Mouse (Mus musculus) cerebellum, adult 2 months (tissue): ENCODE measurements around the gene Fbxw2. TPM values are rescaled to one million over a fixed set of nuclear protein-coding genes. Genes with fewer than 3 reads are reported as not detected.

Experiments
- DNase-seq, 2 experiments: peaks; one replicate each; pipeline ENCODE4 v3.0.0; 2021
- H3K27ac ChIP-seq: fragments of 200-500 bp; 2 replicates; pipeline ENCODE4 v1.5.1; 2012; ENCODE audit warnings: low read length, control low read depth, inconsistent platforms; ENCODE audit not compliant: insufficient read depth
- H3K27me3 ChIP-seq: fragments of 200-500 bp; 2 replicates; pipeline ENCODE4 v1.6.1; 2012; ENCODE audit warnings: inconsistent platforms, mild to moderate bottlenecking, low read length, moderate library complexity; ENCODE audit not compliant: control insufficient read depth, insufficient read depth
- H3K4me1 ChIP-seq: fragments of 200-500 bp; 2 replicates; pipeline ENCODE4 v1.6.1; 2011; ENCODE audit warnings: low read length; ENCODE audit not compliant: control insufficient read depth, insufficient read depth
- H3K4me3 ChIP-seq: fragments of 200-500 bp; replicated peaks from 2 replicates; pipeline ENCODE3; 2011; ENCODE audit warnings: mild to moderate bottlenecking, low read depth, low read length, control low read depth; ENCODE audit not compliant: insufficient read depth
- CTCF ChIP-seq: fragments of 200-500 bp; IDR thresholded peaks from 2 replicates; pipeline ENCODE4 v1.5.1; 2011; ENCODE audit warnings: low read depth, mild to moderate bottlenecking, control low read depth, low read length, moderate library complexity, borderline replicate concordance; ENCODE audit not compliant: insufficient read depth
- POLR2A ChIP-seq: fragments of 200-500 bp; IDR thresholded peaks from 2 replicates; pipeline ENCODE4 v1.6.1; 2011; ENCODE audit warnings: low read length, control low read depth, borderline replicate concordance; ENCODE audit not compliant: insufficient read depth
- WGBS: fragments of 180-500 bp; shearing (Covaris S2); methylation state at CpG from one replicate; pipeline ENCODE4 v1.1.7; 2018; 5-methylcytosine and 5-hydroxymethylcytosine counted together
- polyA plus RNA-seq: library from polyadenylated mRNA; depleted of rRNA; stranded (reverse); fragments of >200 nt; gene quantifications from 2 replicates; pipeline ENCODE4 v1.2.3, GENCODE M21; 2012; rRNA removed

Gene Fbxw2
- 71.4 and 77.5 TPM in 2 replicates for polyA plus RNA-seq

DNA sequence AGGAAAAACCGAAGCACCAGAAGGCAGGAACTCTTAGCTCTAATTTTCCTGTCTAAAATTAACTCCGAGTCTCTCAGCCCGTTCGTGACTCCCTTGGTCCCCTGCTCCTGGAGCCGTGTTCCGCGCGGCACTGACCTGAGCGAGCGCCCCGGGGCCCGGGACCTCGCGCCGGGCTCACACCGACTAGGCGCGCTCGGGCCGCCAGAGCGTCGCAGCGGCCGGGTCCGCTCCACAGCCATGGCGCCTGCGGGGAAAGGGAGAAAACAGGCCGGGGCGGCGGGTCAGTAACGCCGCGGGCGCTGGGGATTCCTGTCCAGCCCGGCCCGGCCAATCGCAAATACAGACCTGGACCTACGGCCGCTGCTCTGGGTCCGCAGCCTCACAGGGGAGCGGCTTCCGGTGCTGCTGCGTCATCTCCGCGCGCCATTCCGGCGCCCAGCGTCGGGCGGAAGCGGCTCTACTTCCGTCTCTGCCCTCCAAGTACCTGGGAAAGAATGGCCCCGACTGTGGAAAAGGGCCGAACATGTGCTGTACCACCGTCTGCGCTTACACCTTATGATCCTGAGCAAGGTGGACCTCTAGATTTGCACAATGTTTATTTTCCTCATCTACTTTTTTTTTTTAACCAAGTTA is at the start of gene Fbxw2:
Gene Fbxw2, minus strand, starts transcription at position 485 of the 633 bp plus-strand sequence.
- under 1% methylated on average over 56 of the region's 57 CpGs for WGBS
- TF ChIP-seq POLR2A (no peak; the same call in 1 of the 2 replicates), CTCF (no peak)
- H3K27me3 ChIP-seq, result no peaks in the 10 kb centered on the region
- peak within 1 kb of the TSS; percentile 81 for H3K27ac ChIP-seq
- peak; percentile 93 to 94 for DNase-seq
- H3K4me3 ChIP-seq, result peak within 1 kb of the TSS; percentile 61
- H3K4me1 ChIP-seq, result peaks cover 3% of the 10 kb centered on the region; the same call in 1 of the 2 replicates

DNA sequence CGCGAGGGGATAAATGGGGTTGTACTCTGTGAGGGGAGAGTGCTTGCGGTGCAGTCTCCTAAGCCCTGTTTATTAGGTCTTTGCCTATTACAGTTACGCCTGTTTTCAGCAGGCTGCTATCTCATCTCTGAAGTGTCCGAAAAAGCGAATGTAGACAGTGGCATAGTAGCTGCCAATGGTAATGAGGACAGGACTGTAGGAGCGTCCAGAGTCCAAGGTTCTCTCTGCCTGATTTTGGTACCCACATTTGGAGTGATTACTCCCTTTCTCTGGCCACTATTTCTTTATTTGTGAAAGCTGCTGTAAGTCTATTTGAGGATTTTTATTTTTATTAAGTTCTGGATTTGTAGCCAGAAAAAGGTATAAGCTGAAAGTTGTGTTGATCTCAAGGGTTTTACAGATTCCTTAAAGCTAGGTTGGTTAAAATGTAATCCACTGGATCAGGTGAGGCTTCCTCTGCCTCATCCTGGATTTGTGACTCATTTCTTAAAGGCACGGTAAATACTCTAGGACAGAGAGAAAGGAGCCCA is 48.8 kb upstream of the Fbxw2 start, which contains the start of gene Psmd5:
Gene Psmd5, minus strand, starts transcription at position 153 of the 530 bp plus-strand sequence.
- H3K4me3 ChIP-seq, result no peak within 1 kb of the TSS
- 26% methylated on average over 8 of the region's 8 CpGs for WGBS
- H3K4me1 ChIP-seq, result no peaks in the 10 kb centered on the region
- H3K27ac ChIP-seq, result no peak within 1 kb of the TSS
- H3K27me3 ChIP-seq, result no peaks in the 10 kb centered on the region; the same call in 1 of the 2 replicates
- no peak for TF ChIP-seq POLR2A
- no peak for TF ChIP-seq CTCF
- no peak for DNase-seq

DNA sequence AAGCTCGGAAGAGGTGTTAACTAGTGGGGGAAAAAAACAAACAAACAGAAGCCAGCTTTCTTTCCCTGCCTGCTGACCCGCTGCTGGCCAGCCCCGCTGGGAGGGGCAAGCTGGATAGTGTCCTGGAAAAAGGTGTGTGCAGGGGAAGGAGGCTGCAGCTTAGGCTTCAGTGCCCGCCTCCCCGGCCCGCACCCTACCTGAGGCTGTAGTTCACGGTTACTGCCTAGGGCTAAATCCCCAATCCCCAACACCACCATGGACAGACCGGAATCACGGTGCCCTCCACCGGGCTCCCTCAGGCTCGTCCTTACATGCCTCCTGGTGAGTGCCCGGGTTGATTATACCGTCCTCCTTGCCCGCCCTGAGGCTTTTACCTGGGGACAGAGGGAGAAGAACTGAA is 48.2 kb upstream of the Fbxw2 start, which contains the start of gene Cutal:
Gene Cutal, plus strand, starts transcription at position 126 of the 400 bp plus-strand sequence.
- H3K4me3 ChIP-seq, result no peak within 1 kb of the TSS
- H3K27ac ChIP-seq, result no peak within 1 kb of the TSS
- no peak for DNase-seq
- no peaks in the 10 kb centered on the region; the same call in 1 of the 2 replicates for H3K4me1 ChIP-seq
- TF ChIP-seq CTCF (no peak), POLR2A (no peak)
- no peaks in the 10 kb centered on the region; the same call in 1 of the 2 replicates for H3K27me3 ChIP-seq
- WGBS, result 8% methylated on average over 14 of the region's 14 CpGs

DNA sequence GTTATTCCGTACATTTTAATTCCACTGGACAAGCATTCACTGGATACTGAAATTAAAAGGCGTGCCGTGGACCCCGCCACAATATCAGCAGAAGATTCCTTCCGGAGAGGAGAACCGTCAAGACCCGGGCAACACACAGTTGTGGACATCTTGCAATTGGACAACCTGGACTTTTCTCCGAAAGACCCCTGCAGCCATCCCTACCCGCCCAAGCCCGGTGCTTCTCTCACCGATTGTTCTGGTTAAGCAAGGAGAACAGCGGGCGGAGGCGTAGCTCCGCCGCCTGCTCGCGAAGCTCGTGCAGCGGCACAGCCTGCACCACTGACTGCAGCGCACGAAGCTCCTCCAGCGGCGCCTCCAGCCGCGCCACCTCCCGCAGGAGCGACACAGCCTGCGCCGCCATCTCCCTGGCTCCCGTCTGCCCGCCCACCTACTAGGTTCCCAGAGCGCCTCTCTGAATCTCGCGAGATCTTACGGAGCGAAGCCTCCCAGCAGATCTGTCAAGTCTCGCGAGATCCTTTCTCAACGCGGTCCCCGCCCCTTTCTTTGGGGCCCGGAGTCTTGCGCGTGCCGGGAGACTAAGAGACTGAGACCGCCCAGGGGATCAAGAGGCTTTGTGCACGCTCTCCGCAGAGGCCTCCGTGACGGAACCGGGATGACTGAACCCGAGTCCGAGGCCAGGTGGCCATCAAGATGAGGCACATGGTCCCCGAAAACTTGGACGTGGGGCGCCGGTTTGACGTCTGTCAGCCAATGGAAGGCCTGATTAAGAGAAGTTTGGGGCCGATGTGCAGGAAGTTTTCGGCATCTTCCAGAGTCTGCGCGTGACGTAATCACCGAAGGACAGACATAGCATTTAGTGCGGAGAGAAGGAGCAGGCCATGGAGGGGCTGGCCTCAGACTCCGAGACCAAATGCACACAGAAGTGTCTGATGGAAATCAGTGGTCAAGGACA is 44.7 kb upstream of the Fbxw2 start:
- peak overlapping the region; percentile 84 for H3K4me3 ChIP-seq
- under 1% methylated on average over 67 of the region's 67 CpGs for WGBS
- peak; percentile 94 to 95 for DNase-seq
- H3K27ac ChIP-seq, result peak overlapping the region; percentile 74
- TF ChIP-seq POLR2A (peak; percentile 95), CTCF (no peak)
- H3K4me1 ChIP-seq, result no peaks in the 10 kb centered on the region; the same call in 1 of the 2 replicates
- H3K27me3 ChIP-seq, result no peaks in the 10 kb centered on the region

DNA sequence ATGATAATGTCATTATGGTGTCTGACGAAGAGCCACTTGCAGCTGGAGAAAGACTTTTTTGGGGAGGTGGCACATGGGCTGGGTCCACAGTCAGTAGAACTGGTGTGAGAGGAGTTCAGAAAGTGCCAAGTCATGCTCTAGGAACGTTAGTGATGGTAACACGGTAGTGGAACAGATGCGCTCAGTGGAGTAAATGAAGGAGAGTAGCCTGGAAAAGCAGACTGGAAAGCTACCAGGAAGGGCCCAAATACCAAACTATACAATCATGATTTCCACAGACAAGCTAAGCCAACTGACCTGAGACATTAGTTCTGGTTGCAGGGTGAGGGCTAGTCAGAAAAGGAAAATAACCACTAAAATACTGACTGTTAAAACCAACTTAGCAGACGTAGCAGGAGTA is 43.6 kb upstream of the Fbxw2 start:
- no peaks in the 10 kb centered on the region; the same call in 1 of the 2 replicates for H3K4me1 ChIP-seq
- TF ChIP-seq POLR2A, result no peak
- TF ChIP-seq CTCF, result no peak
- DNase-seq, result peak in 1 of 2 experiments; percentile 18
- no peaks in the 10 kb centered on the region for H3K27me3 ChIP-seq
- 22% methylated on average over 5 of the region's 5 CpGs for WGBS
- H3K4me3 ChIP-seq, result no peak overlapping the region
- H3K27ac ChIP-seq, result no peak overlapping the region

DNA sequence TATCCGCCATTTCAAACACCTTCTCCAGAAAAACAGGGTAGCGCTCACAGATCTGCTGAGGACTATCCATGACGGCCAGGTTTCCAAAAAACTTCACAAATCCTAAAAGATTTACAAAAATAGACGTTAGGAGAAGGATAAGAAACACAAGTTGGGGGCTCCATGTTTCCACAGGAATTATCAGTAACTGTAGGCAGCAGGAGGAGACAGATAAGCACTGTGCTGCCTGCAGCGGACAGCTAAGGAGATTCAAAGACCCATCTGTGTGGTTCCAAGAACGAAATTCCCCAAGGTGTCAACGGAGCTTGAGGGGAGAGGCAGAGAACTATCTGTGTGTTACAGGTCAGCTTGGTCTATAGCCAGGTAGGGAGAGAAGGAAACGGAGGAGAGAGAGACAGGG is 31.6 kb upstream of the Fbxw2 start:
- H3K27me3 ChIP-seq, result no peaks in the 10 kb centered on the region
- WGBS, result 90% methylated on average over 8 of the region's 8 CpGs
- no peak for DNase-seq
- no peaks in the 10 kb centered on the region for H3K4me1 ChIP-seq
- no peak for TF ChIP-seq POLR2A
- TF ChIP-seq CTCF, result no peak
- no peak overlapping the region for H3K4me3 ChIP-seq
- no peak overlapping the region for H3K27ac ChIP-seq

DNA sequence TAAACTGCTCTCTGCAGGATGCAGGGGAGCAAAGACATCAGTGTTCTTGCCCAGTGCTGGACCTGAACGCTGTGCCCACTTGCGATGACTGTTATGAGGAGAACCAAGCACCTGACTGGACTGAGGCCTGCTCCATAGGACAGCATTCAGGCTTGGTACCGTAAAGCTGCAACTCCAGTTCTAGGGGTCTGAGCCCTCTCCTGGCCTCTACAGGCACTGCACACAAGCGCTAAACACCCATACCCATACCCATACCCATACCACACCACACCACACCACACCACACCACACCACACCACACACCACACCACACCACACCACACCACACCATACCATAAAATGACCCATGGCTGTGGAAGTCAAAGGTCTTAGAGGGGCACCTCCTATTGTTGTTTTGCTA is 29.2 kb upstream of the Fbxw2 start:
- no peak overlapping the region for H3K4me3 ChIP-seq
- H3K4me1 ChIP-seq, result no peaks in the 10 kb centered on the region
- no peak for DNase-seq
- no peak for TF ChIP-seq POLR2A
- no peak for TF ChIP-seq CTCF
- no peak overlapping the region for H3K27ac ChIP-seq
- 83% methylated on average over 4 of the region's 4 CpGs for WGBS
- no peaks in the 10 kb centered on the region for H3K27me3 ChIP-seq
